Mouse (Mus musculus): ENCODE data around the gene Sesn1. TPM values are rescaled to one million over a fixed set of nuclear protein-coding genes. Genes with fewer than 3 reads are reported as not detected.
"Not testable (repeated sequence)": the region's sequence is repeated elsewhere in the genome, so short reads cannot be mapped to it uniquely, and the experiment has no call there.

The Sesn1 gene
- polyA plus RNA-seq, 1 experiment from 2014 or later, result 33.8 TPM

- H3K27me3 ChIP-seq (ENCODE audit: control insufficient read depth, insufficient read depth, low read length), result no peaks in the 10 kb centered on the region
- H3K36me3 ChIP-seq (ENCODE audit: control insufficient read depth, insufficient read depth, low read length), result no peaks in the 10 kb centered on the region
- no peak overlapping the region for H3K4me2 ChIP-seq (replicated peaks; ENCODE audit: low read depth, low read length)
- H3K4me1 ChIP-seq (ENCODE audit: control insufficient read depth, insufficient read depth, low read length), result peaks cover 5% of the 10 kb centered on the region; the same call in 1 of the 2 replicates
- 86% methylated on average over 8 of the region's 8 CpGs for WGBS
- no peak overlapping the region for H3K27ac ChIP-seq (ENCODE audit: low read length)
- ATAC-seq (ENCODE audit: insufficient number of reproducible peaks, insufficient read depth, low FRiP score, low read depth), result no peak
- H3K4me3 ChIP-seq (ENCODE audit: low read depth, low read length), result no peak overlapping the region
- H3K9ac ChIP-seq (replicated peaks; ENCODE audit: low read depth, low read length), result no peak overlapping the region
- H3K9me3 ChIP-seq (ENCODE audit: control insufficient read depth, low read depth, low read length), result no peaks in the 10 kb centered on the region
These were observed 8.4 kb downstream of the Sesn1 start for GRCm38 (mm10) chr10:41818036-41818732.

- WGBS, result 87% methylated on average over 6 of the region's 6 CpGs
- not testable (repeated sequence) for H3K36me3 ChIP-seq (ENCODE audit: control insufficient read depth, insufficient read depth, low read length); H3K9ac ChIP-seq (replicated peaks; ENCODE audit: low read depth, low read length); H3K4me1 ChIP-seq (ENCODE audit: control insufficient read depth, insufficient read depth, low read length); ATAC-seq (ENCODE audit: insufficient number of reproducible peaks, insufficient read depth, low FRiP score, low read depth); H3K9me3 ChIP-seq (ENCODE audit: control insufficient read depth, low read depth, low read length); H3K4me2 ChIP-seq (replicated peaks; ENCODE audit: low read depth, low read length); H3K27ac ChIP-seq (ENCODE audit: low read length); H3K27me3 ChIP-seq (ENCODE audit: control insufficient read depth, insufficient read depth, low read length); H3K4me3 ChIP-seq (ENCODE audit: low read depth, low read length)
These were observed 9.0 kb downstream of the Sesn1 start for GRCm38 (mm10) chr10:41818733-41819070.

- WGBS, result 68% methylated on average over 3 of the region's 3 CpGs
- H3K4me1 ChIP-seq (ENCODE audit: control insufficient read depth, insufficient read depth, low read length), result 0 out of 2 replicates have a peak, but pooled peaks cover 2% of the 10 kb centered on the region
- no peak for ATAC-seq (ENCODE audit: insufficient number of reproducible peaks, insufficient read depth, low FRiP score, low read depth)
These were observed 9.6 kb downstream of the Sesn1 start for GRCm38 (mm10) chr10:41819307-41819706.

GRCm38 (mm10) chr10:41820401-41820800 lies 10.7 kb downstream of the Sesn1 start:
- 90% methylated on average over 5 of the region's 5 CpGs for WGBS
- H3K27me3 ChIP-seq (ENCODE audit: control insufficient read depth, insufficient read depth, low read length), result no peaks in the 10 kb centered on the region
- H3K4me1 ChIP-seq (ENCODE audit: control insufficient read depth, insufficient read depth, low read length), result no peaks in the 10 kb centered on the region
- no peaks in the 10 kb centered on the region for H3K9me3 ChIP-seq (ENCODE audit: control insufficient read depth, low read depth, low read length)
- no peak overlapping the region for H3K4me3 ChIP-seq (ENCODE audit: low read depth, low read length)
- H3K9ac ChIP-seq (replicated peaks; ENCODE audit: low read depth, low read length), result no peak overlapping the region
- no peaks in the 10 kb centered on the region for H3K36me3 ChIP-seq (ENCODE audit: control insufficient read depth, insufficient read depth, low read length)
- H3K27ac ChIP-seq (ENCODE audit: low read length), result no peak overlapping the region
- ATAC-seq (ENCODE audit: insufficient number of reproducible peaks, insufficient read depth, low FRiP score, low read depth), result no peak
- H3K4me2 ChIP-seq (replicated peaks; ENCODE audit: low read depth, low read length), result no peak overlapping the region

More at GRCm38 (mm10) chr10:41819307-41819706, 9.6 kb downstream of the Sesn1 start:
- Histone ChIP-seq H3K36me3 (ENCODE audit: control insufficient read depth, insufficient read depth, low read length) (no peaks in the 10 kb centered on the region), H3K4me3 (ENCODE audit: low read depth, low read length) (no peak overlapping the region), H3K9ac (replicated peaks; ENCODE audit: low read depth, low read length) (no peak overlapping the region), H3K4me2 (replicated peaks; ENCODE audit: low read depth, low read length) (no peak overlapping the region), H3K27ac (ENCODE audit: low read length) (no peak overlapping the region), H3K27me3 (ENCODE audit: control insufficient read depth, insufficient read depth, low read length) (no peaks in the 10 kb centered on the region), H3K9me3 (ENCODE audit: control insufficient read depth, low read depth, low read length) (no peaks in the 10 kb centered on the region)

- H3K4me2 ChIP-seq (replicated peaks; ENCODE audit: low read depth, low read length), result no peak overlapping the region
- H3K4me1 ChIP-seq (ENCODE audit: control insufficient read depth, insufficient read depth, low read length), result no peaks in the 10 kb centered on the region
- H3K4me3 ChIP-seq (ENCODE audit: low read depth, low read length), result no peak overlapping the region
- H3K27me3 ChIP-seq (ENCODE audit: control insufficient read depth, insufficient read depth, low read length), result no peaks in the 10 kb centered on the region
- no peaks in the 10 kb centered on the region for H3K9me3 ChIP-seq (ENCODE audit: control insufficient read depth, low read depth, low read length)
- 88% methylated on average over 6 of the region's 6 CpGs for WGBS
- no peak for ATAC-seq (ENCODE audit: insufficient number of reproducible peaks, insufficient read depth, low FRiP score, low read depth)
- no peaks in the 10 kb centered on the region for H3K36me3 ChIP-seq (ENCODE audit: control insufficient read depth, insufficient read depth, low read length)
- H3K9ac ChIP-seq (replicated peaks; ENCODE audit: low read depth, low read length), result no peak overlapping the region
- H3K27ac ChIP-seq (ENCODE audit: low read length), result no peak overlapping the region
These were observed 11.4 kb downstream of the Sesn1 start for GRCm38 (mm10) chr10:41821171-41821570.

GRCm38 (mm10) chr10:41822573-41823281 lies 13.0 kb downstream of the Sesn1 start:
- no peak overlapping the region for H3K9ac ChIP-seq (replicated peaks; ENCODE audit: low read depth, low read length)
- no peaks in the 10 kb centered on the region for H3K27me3 ChIP-seq (ENCODE audit: control insufficient read depth, insufficient read depth, low read length)
- 73% methylated on average over 5 of the region's 5 CpGs for WGBS
- no peak for ATAC-seq (ENCODE audit: insufficient number of reproducible peaks, insufficient read depth, low FRiP score, low read depth)
- no peaks in the 10 kb centered on the region for H3K4me1 ChIP-seq (ENCODE audit: control insufficient read depth, insufficient read depth, low read length)
- no peak overlapping the region for H3K4me3 ChIP-seq (ENCODE audit: low read depth, low read length)
- no peak overlapping the region for H3K27ac ChIP-seq (ENCODE audit: low read length)
- no peak overlapping the region for H3K4me2 ChIP-seq (replicated peaks; ENCODE audit: low read depth, low read length)
- no peaks in the 10 kb centered on the region for H3K9me3 ChIP-seq (ENCODE audit: control insufficient read depth, low read depth, low read length)
- H3K36me3 ChIP-seq (ENCODE audit: control insufficient read depth, insufficient read depth, low read length), result no peaks in the 10 kb centered on the region

GRCm38 (mm10) chr10:41823282-41823675 lies 13.5 kb downstream of the Sesn1 start:
- not testable (repeated sequence) for ATAC-seq (ENCODE audit: insufficient number of reproducible peaks, insufficient read depth, low FRiP score, low read depth)
- 95% methylated on average over 2 of the region's 4 CpGs for WGBS

GRCm38 (mm10) chr10:41823916-41824315 lies 14.2 kb downstream of the Sesn1 start:
- H3K4me1 ChIP-seq (ENCODE audit: control insufficient read depth, insufficient read depth, low read length), result no peaks in the 10 kb centered on the region
- no peak overlapping the region for H3K4me2 ChIP-seq (replicated peaks; ENCODE audit: low read depth, low read length)
- no peaks in the 10 kb centered on the region for H3K27me3 ChIP-seq (ENCODE audit: control insufficient read depth, insufficient read depth, low read length)
- no peak overlapping the region for H3K9ac ChIP-seq (replicated peaks; ENCODE audit: low read depth, low read length)
- no peaks in the 10 kb centered on the region for H3K9me3 ChIP-seq (ENCODE audit: control insufficient read depth, low read depth, low read length)
- H3K27ac ChIP-seq (ENCODE audit: low read length), result no peak overlapping the region
- WGBS, result 56% methylated on average over 4 of the region's 4 CpGs
- H3K36me3 ChIP-seq (ENCODE audit: control insufficient read depth, insufficient read depth, low read length), result no peaks in the 10 kb centered on the region
- no peak for ATAC-seq (ENCODE audit: insufficient number of reproducible peaks, insufficient read depth, low FRiP score, low read depth)
- no peak overlapping the region for H3K4me3 ChIP-seq (ENCODE audit: low read depth, low read length)

More at GRCm38 (mm10) chr10:41823282-41823675, 13.5 kb downstream of the Sesn1 start:
- H3K4me2 ChIP-seq (replicated peaks; ENCODE audit: low read depth, low read length); H3K36me3 ChIP-seq (ENCODE audit: control insufficient read depth, insufficient read depth, low read length); H3K27me3 ChIP-seq (ENCODE audit: control insufficient read depth, insufficient read depth, low read length); H3K4me1 ChIP-seq (ENCODE audit: control insufficient read depth, insufficient read depth, low read length); H3K4me3 ChIP-seq (ENCODE audit: low read depth, low read length); H3K9ac ChIP-seq (replicated peaks; ENCODE audit: low read depth, low read length); H3K27ac ChIP-seq (ENCODE audit: low read length); H3K9me3 ChIP-seq (ENCODE audit: control insufficient read depth, low read depth, low read length): not testable (repeated sequence)
